Mouse (Mus musculus) spleen, adult 2 months (tissue): ENCODE results near the gene Kif12.

Experiments used
- CTCF ChIP-seq: fragments of 200-500 bp; IDR thresholded peaks from 2 replicates; pipeline ENCODE4 v1.5.1; 2011; ENCODE audit warnings: mild to moderate bottlenecking, inconsistent platforms; ENCODE audit not compliant: insufficient read depth, insufficient read length, insufficient replicate concordance; ENCODE audit errors: extremely low read depth
- POLR2A ChIP-seq: fragments of 200-500 bp; IDR thresholded peaks from 2 replicates; pipeline ENCODE4 v1.6.1; 2011; ENCODE audit warnings: low read depth, low read length, inconsistent platforms

GRCm38 (mm10) chr4:63199366-63199765 is 27.4 kb upstream of the Kif12 start:
- TF ChIP-seq POLR2A (no peak), CTCF (no peak)
